Mouse (Mus musculus): ENCODE results near the gene Filip1l.

DNA sequence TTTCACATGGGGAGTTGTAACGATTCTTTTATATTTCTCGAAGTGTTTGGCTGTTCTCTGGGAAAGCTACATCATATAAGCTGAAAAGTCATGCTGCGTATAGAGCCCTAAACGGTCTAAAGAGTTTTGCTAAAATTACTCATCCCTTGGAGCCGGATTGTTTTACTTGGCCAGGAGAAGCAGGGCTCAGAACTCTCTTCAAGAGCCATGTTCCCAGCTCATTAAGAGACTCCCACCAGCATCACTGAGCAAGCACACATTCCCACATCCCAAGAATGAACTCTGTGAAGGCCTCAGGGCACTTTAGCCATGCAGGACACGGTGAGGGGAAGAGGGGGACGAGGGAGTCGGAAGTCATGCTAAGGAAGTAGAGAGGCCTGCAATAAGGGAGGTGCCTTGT is 23.9 kb upstream of the Filip1l start:
- no peak for TF ChIP-seq CTCF (conservative IDR thresholded peaks at IDR 0.05; ENCODE audit: insufficient read depth, insufficient read length, low read depth, low read length)
- no peak for TF ChIP-seq POLR2A (IDR thresholded peaks at IDR 0.05; ENCODE audit: low read depth, low read length)

Data from kidney, adult 2 months (tissue).